Mouse (Mus musculus): ENCODE measurements at regions not wholly inside any gene's neighbourhood (a gene's known extent, or its start where the extent isn't known, plus 50 kb on each side); places are given as distances from the start of the nearest gene placed in this dataset.

- TF ChIP-seq CTCF (IDR thresholded peaks at IDR 0.05; ENCODE audit: borderline replicate concordance, insufficient read depth, low read depth, low read length) (no peak), POLR2A (IDR thresholded peaks at IDR 0.05; ENCODE audit: borderline replicate concordance, insufficient read depth, low read length) (no peak)
These were observed 284.3 kb downstream of the Gm11361 start for GRCm38 (mm10) chr13:28541607-28542006.
